Mouse (Mus musculus): ENCODE results near the gene Sult2b1.

- no peak for TF ChIP-seq CTCF (IDR thresholded peaks at IDR 0.05; ENCODE audit: control insufficient read depth, insufficient read depth, insufficient replicate concordance, low read depth, low read length)
- TF ChIP-seq POLR2A (IDR thresholded peaks at IDR 0.05; ENCODE audit: control insufficient read depth, low read depth, low read length): peak; percentile 91
Observed at GRCm38 (mm10) chr7:45813787-45814779, 29.6 kb upstream of the Sult2b1 start, which contains the start of gene Cyth2.
